Mouse (Mus musculus): Measurements from ENCODE around the gene Faim2.

DNA sequence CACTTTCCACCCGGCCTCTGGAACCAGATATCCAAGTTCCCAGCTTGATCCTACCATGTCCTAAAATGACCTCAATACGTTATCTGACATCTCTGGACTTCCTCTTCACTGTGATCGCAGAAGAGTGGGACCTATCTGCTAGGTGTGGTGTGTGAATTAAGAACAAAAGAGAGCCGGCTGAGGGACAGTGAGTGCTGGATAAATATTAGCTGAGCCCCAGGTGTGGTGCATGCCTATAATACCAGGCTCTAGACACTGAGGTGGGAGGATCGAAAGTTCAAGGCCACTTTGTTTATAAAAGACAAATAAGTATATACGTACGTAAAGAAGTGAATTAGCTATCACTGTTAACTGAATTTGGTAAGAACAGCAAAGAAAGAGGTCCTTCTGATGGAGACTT lies 18.1 kb downstream of the Faim2 start:
- TF ChIP-seq GATA1 (IDR thresholded peaks at IDR 0.05; ENCODE audit: borderline replicate concordance, low read length) (no peak), FLI1 (IDR thresholded peaks at IDR 0.05; ENCODE audit: low read length) (no peak)
